Mouse (Mus musculus): ENCODE data around the gene Zc3h12b.
"Not testable (repeated sequence)": the region's sequence is repeated elsewhere in the genome, so short reads cannot be mapped to it uniquely, and the experiment has no call there.

Zc3h12b gene

DNA sequence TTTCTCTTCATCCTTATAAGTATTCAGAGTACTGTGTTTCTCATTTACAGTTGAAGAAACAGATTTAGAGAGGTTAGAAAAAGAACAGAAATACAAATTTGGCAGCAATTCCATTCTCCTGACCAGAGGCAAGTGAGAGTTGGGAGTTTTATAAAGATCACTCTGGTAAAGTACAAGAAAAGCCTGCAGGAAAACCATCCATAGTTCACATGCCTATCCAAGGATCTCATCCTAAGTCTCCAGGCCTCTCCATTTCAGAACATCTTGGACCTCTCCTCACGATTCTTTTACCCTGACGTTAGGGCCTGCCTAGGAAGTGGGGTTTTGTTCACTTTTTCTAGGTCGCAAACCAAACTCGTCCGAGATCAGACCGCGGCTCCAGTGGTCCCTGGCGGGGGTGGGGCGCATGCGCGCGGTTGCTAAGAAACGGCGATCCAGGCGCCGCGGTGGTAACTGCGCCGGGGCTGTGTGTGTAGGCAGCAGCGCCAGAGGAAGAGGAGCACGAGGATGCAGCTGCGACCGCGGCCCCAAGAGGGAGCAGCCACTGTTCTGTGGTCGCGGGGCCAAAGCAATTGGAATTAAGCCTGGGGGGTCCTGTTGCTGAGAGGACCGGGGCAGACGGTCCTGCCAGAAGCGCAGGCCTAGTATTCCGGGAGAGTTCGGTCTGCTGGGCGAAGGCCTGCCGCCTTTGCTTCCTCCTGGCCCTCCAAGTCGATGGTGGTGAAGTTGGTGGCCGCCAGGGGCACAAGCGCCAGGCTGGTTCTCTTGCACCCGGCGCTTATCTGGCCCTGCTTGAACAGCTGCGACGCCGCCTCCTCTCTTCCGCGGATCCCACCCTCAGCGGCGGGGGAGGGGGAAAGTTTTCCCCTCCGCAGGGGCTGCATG is at the start of gene Zc3h12b:
Gene Zc3h12b (plus strand): TSS at position 452 of the 885 bp plus-strand sequence.
- DNase-seq: peak; percentile 33

DNA sequence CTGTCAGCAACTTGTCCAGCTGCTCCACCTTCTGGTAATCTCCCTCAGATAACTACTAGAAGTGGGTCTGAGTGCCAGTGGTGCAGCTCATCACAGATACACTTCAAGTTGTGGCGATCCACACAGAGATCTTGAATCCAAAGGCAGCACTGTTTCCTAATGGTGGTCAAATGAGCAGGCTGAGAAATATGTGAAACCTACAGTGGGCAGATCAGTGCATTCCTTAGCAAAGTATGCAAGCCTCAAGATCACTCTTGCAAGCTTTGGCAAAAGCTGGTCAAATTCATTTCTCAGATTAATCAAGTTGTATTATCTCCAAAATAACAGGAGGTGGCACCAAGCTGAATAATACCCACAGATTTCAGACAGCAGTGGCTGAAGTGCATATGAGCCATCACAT is 29.3 kb upstream of the Zc3h12b start:
- no peak for DNase-seq

DNA sequence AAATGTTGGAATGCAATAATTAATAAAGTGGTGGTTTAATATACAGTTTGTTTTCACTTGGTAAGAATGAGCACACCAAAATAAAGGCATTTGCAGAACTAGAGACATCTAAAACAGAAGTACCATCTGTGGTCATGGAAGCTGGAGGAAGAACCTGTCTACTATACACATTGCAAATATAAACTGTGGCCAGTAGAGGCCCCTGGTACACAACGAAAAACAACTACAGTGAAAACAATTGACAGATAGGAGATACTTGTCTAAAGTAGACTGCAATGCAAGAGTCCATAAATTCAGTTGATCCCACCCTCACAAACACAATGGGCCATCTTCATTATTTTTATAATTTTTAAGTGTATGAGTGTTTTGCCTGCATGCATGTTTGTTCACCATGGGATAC is 24.4 kb upstream of the Zc3h12b start:
- no peak for DNase-seq

- no peak for DNase-seq
These were observed 26.8 kb downstream of the Zc3h12b start for GRCm38 (mm10) chrX:95738253-95738652.

- no peak for DNase-seq
These were observed 84.4 kb downstream of the Zc3h12b start for GRCm38 (mm10) chrX:95795881-95796280.

- DNase-seq: no peak
These were observed 90.3 kb downstream of the Zc3h12b start for GRCm38 (mm10) chrX:95801790-95802189.

GRCm38 (mm10) chrX:95852806-95853205 is 141.3 kb downstream of the Zc3h12b start:
- no peak for DNase-seq

- DNase-seq: no peak
These were observed 169.6 kb downstream of the Zc3h12b start for GRCm38 (mm10) chrX:95881111-95881510.

- no peak for DNase-seq
These were observed 191.2 kb downstream of the Zc3h12b start for GRCm38 (mm10) chrX:95902716-95903115.

- DNase-seq: no peak
These were observed 224.0 kb downstream of the Zc3h12b start for GRCm38 (mm10) chrX:95935481-95935880.

GRCm38 (mm10) chrX:95945496-95945895 is 234.0 kb downstream of the Zc3h12b start:
- DNase-seq: peak; percentile 41

DNA sequence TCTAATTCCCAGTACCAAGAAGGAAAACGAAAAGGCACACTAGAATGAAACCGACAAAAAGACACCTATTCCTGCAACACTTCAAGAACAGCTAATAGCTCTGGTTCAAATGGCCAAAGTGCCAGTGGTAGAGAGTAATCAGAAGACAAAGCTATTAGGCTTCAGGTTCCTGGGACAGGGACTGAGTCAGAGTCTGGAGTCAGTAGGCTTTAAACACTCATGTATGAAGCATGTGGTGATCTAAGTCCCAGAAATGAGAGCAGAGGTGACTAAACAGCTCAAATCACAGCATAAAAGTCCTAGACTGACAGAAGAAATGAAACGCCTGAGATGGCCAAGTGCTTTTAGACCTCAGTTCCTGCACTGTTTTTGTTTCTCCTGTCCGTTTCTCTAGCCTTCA is 236.7 kb downstream of the Zc3h12b start:
- no peak for DNase-seq

DNA sequence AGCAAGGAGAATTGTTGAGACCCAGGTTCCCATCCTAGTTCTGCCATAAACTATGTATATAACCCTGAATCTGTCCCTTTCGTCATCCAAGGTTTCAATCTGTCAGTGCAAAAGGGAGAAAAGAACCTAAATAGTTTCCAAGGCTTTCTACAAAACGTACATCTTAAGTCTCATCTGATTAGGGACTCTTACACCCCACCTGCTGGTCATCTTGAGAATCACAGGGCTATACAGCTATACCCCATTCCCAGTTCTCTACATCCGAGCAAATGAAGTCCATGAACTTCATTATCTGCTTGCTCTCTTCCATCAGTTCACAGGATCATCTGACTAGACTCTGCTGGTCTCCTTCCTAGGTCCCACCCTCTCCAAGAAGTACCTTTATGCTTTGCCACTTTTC is 239.3 kb downstream of the Zc3h12b start:
- peak; percentile 29 for DNase-seq

- DNase-seq: peak; percentile 93
These were observed 245.2 kb downstream of the Zc3h12b start, which contains the start of gene Las1l for GRCm38 (mm10) chrX:95956497-95957293. TSS of gene Las1l (minus strand) at chrX:95956962.

DNA sequence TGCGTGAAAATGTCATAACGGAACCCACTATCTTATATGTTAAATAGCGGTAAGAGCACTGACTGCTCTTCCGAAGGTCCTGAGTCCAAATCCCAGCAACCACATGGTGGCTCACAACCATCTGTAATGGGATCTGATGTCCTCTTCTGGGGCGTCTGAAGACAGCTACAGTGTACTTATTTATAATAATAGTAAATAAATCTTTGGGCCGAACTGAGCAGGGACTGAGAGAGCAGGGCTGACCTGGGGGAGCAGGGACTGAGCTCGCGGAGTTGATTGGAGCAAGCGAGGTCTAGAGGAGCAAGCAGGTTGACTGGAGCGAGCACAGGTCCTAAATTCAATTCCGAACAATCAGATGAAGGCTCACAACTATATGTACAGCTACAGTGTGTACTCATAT is 246.0 kb downstream of the Zc3h12b start:
- not testable (repeated sequence) for DNase-seq

- no peak for DNase-seq
These were observed 251.9 kb downstream of the Zc3h12b start for GRCm38 (mm10) chrX:95963366-95963765.

DNA sequence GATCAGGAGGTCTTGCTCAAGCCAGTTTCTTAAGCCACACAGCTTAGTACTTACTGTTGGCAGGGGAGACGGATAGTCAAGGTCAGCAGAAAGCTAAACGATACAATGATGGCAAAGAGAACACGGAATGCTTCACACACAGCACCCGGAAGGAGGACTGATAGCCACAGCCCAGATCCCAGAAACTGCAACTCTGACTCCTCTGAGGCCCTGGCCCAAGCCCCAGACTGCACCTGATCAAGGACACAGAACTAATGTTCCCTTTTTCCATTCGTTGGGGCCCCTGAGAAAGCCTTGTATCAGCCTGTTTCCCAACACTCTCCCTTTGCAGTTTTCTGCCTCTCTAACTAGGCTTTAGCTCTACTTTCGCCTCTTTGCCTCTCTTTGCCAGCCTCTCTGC is 253.6 kb downstream of the Zc3h12b start:
- no peak for DNase-seq

DNA sequence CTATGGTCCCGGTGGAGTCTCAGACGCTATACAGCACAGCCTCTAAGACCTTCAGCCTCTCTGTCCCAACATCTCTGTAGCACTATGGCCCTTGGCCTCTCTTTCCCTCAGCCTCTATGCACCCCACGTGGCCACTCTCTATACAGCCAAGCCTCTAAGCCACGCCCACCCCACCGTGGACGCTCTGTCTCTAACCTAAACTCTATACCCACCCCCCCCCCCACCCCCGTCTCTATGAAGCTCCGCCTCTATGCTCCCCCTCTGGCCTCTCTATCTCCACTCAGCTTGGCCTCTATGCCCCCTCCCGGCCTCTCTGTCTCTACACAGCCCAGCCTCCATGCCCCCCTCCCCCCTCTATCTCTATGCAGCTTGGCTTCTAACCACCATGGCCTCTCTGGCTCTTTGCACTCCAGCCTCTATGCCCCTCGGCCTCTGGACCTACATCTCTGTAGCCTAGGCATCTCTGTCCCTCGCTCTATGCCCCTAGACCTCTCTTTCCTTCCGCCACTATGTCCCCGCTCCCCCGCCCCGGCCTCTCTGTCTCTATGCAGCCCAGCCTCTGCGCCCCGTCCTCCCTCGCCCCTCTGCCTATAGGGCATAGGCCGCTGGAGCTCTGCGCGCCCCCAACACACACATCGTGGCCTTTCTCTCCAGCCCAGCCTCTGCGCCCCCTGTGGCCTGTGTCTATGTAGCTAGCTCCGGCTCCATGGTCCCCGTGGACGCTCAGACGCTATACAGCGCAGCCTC is 256.5 kb downstream of the Zc3h12b start:
- DNase-seq: peak; percentile 39

DNA sequence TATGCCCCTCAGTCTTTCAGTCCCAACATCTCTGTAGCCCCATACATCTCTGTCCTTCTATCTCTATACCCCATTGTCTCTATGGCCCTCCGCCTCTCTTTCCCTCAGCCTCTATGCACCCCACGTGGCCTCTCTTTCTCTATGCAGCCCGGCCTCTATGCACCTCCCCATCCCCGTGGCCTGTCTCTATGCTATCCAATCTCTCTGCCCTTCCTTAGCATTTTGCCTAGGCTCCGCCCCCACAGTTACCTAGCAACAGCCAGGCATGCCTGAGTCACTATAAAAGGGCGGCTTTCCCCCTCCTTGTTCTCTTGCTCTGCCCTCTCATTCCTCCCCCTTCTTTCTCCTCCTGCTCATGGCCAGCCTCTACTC is 257.1 kb downstream of the Zc3h12b start:
- DNase-seq: peak; percentile 79

DNA sequence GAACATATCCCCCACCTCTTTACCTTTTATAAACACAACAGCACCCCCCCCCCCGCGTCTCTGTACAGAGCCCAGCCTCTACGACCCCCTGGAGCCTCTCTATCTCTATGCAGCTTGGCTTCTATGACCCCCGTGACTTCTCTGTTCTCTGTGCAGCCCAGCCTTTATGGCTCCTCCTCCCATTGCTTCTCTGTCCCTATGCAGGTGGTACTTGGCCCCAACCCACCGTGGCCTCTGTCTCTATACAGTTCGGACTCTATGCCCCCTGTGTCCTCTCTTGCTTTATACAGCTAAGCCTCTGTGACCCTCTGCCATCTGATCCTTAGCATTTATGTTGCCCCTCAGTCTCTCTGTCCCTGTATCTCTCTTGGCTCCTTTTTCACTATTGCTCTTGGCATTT is 257.6 kb downstream of the Zc3h12b start:
- no peak for DNase-seq

DNA sequence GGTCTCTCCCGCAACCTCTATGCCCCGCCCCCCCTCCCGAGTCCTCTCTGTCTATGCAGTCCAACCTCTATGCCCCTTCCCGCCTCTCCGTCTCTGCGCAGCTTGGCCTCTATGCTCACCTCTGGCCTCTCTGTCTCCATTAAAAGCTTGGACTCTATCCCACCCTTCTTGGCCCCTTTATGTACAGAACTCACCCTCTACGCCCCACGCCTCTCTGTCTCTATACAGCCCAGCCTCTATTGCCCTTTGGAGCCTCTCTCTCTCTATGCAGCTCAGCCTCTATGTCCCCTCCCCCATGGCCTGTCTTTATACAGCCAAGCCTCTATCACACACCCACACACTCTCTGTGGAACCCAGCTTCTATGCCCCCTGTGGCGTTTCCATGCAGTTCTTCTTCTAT is 258.5 kb downstream of the Zc3h12b start:
- no peak for DNase-seq

All from kidney, adult 11 months (tissue).